Mouse (Mus musculus): ENCODE measurements around the gene Slc1a5.

The Slc1a5 gene

GRCm38 (mm10) chr7:16819794-16820193 is 38.7 kb downstream of the Slc1a5 start:
- no peak for DNase-seq (ENCODE audit: low spot score)

- no peak for DNase-seq (ENCODE audit: low spot score)
Observed at GRCm38 (mm10) chr7:16820271-16820763, 39.2 kb downstream of the Slc1a5 start.

- DNase-seq (ENCODE audit: low spot score) = no peak
Observed at GRCm38 (mm10) chr7:16821091-16821490, 40.0 kb downstream of the Slc1a5 start.

- DNase-seq (ENCODE audit: low spot score) = no peak
Observed at GRCm38 (mm10) chr7:16821669-16822101, 40.5 kb downstream of the Slc1a5 start.

GRCm38 (mm10) chr7:16823734-16824133 is 42.6 kb downstream of the Slc1a5 start:
- DNase-seq (ENCODE audit: low spot score) = no peak

GRCm38 (mm10) chr7:16825785-16826184 is 44.6 kb downstream of the Slc1a5 start:
- no peak for DNase-seq (ENCODE audit: low spot score)

- DNase-seq (ENCODE audit: low spot score) = no peak
Observed at GRCm38 (mm10) chr7:16826571-16826970, 45.4 kb downstream of the Slc1a5 start.

- DNase-seq (ENCODE audit: low spot score) = no peak
Observed at GRCm38 (mm10) chr7:16827274-16827673, 46.1 kb downstream of the Slc1a5 start.

GRCm38 (mm10) chr7:16830449-16830848 is 49.3 kb downstream of the Slc1a5 start:
- DNase-seq (ENCODE audit: low spot score) = no peak

GRCm38 (mm10) chr7:16837916-16838803 is 57.0 kb downstream of the Slc1a5 start:
- DNase-seq (ENCODE audit: low spot score) = no peak

GRCm38 (mm10) chr7:16838804-16839426 is 57.8 kb downstream of the Slc1a5 start:
- DNase-seq (ENCODE audit: low spot score) = no peak

GRCm38 (mm10) chr7:16839427-16840108 is 58.4 kb downstream of the Slc1a5 start:
- DNase-seq (ENCODE audit: low spot score) = no peak

- DNase-seq (ENCODE audit: low spot score) = no peak
Observed at GRCm38 (mm10) chr7:16840109-16840491, 59.0 kb downstream of the Slc1a5 start.

GRCm38 (mm10) chr7:16841078-16841477 is 59.9 kb downstream of the Slc1a5 start:
- DNase-seq (ENCODE audit: low spot score) = no peak

GRCm38 (mm10) chr7:16841561-16842560 is 60.7 kb downstream of the Slc1a5 start:
- DNase-seq (ENCODE audit: low spot score) = no peak

- DNase-seq (ENCODE audit: low spot score) = peak; percentile 92
Observed at GRCm38 (mm10) chr7:16842645-16843063, 61.5 kb downstream of the Slc1a5 start, which contains the start of gene Prkd2. Gene Prkd2 (plus strand): TSS chr7:16842902.

- peak; percentile 56 for DNase-seq (ENCODE audit: low spot score)
Observed at GRCm38 (mm10) chr7:16843441-16844171, 62.5 kb downstream of the Slc1a5 start.

- no peak for DNase-seq (ENCODE audit: low spot score)
Observed at GRCm38 (mm10) chr7:16844696-16845071, 63.5 kb downstream of the Slc1a5 start.

- peak; percentile 19 for DNase-seq (ENCODE audit: low spot score)
Observed at GRCm38 (mm10) chr7:16845072-16845819, 64.1 kb downstream of the Slc1a5 start.

GRCm38 (mm10) chr7:16845820-16846167 is 64.7 kb downstream of the Slc1a5 start:
- no peak for DNase-seq (ENCODE audit: low spot score)

Data from urinary bladder, postnatal 14 days (tissue).